Mouse (Mus musculus): ENCODE measurements around the gene Trp53bp2.

GRCm38 (mm10) chr1:182399908-182400307, 9.1 kb upstream of the Trp53bp2 start:
- TF ChIP-seq POLR2A (IDR thresholded peaks at IDR 0.05; ENCODE audit: insufficient read depth, low read length) = no peak
- TF ChIP-seq EP300 (IDR thresholded peaks at IDR 0.05; ENCODE audit: insufficient read depth, low read depth, low read length) = no peak
- TF ChIP-seq CTCF (IDR thresholded peaks at IDR 0.05; ENCODE audit: low read depth, low read length) = no peak
